Mouse (Mus musculus) hindlimb bud, embryonic 11.5 days (tissue): ENCODE results near the gene Srbd1.

Source experiments
- DNase-seq: peaks from one replicate; pipeline ENCODE4 v3.0.0-alpha.2; 2012; ENCODE audit warnings: low read depth, low spot score; ENCODE audit errors: extremely low spot score

Gene Srbd1

GRCm38 (mm10) chr17:85986181-85986580, 158.8 kb downstream of the Srbd1 start:
- DNase-seq = no peak

GRCm38 (mm10) chr17:85985131-85985530, 159.8 kb downstream of the Srbd1 start:
- no peak for DNase-seq

- no peak for DNase-seq
Measured at GRCm38 (mm10) chr17:85982271-85982670, 162.7 kb downstream of the Srbd1 start.

- no peak for DNase-seq
Measured at GRCm38 (mm10) chr17:85981869-85982268, 163.1 kb downstream of the Srbd1 start.

- DNase-seq = no peak
Measured at GRCm38 (mm10) chr17:85978876-85979275, 166.1 kb downstream of the Srbd1 start.

- no peak for DNase-seq
Measured at GRCm38 (mm10) chr17:85975077-85975476, 169.9 kb downstream of the Srbd1 start.

GRCm38 (mm10) chr17:85974591-85974990, 170.4 kb downstream of the Srbd1 start:
- no peak for DNase-seq

GRCm38 (mm10) chr17:85971120-85971519, 173.9 kb downstream of the Srbd1 start:
- DNase-seq = no peak

GRCm38 (mm10) chr17:85961653-85962052, 183.3 kb downstream of the Srbd1 start:
- no peak for DNase-seq

- DNase-seq = no peak
Measured at GRCm38 (mm10) chr17:85951771-85952170, 193.2 kb downstream of the Srbd1 start.

GRCm38 (mm10) chr17:85949919-85950505, 195.0 kb downstream of the Srbd1 start:
- no peak for DNase-seq

GRCm38 (mm10) chr17:85948911-85949909, 195.8 kb downstream of the Srbd1 start:
- DNase-seq = no peak

- no peak for DNase-seq
Measured at GRCm38 (mm10) chr17:85944726-85945125, 200.2 kb downstream of the Srbd1 start.

- DNase-seq = no peak
Measured at GRCm38 (mm10) chr17:85943994-85944640, 200.9 kb downstream of the Srbd1 start.

- no peak for DNase-seq
Measured at GRCm38 (mm10) chr17:85943551-85943981, 201.4 kb downstream of the Srbd1 start.

GRCm38 (mm10) chr17:85943071-85943470, 201.9 kb downstream of the Srbd1 start:
- DNase-seq = no peak

- no peak for DNase-seq
Measured at GRCm38 (mm10) chr17:85942123-85942522, 202.9 kb downstream of the Srbd1 start.

- DNase-seq = no peak
Measured at GRCm38 (mm10) chr17:85941141-85941738, 203.7 kb downstream of the Srbd1 start.

GRCm38 (mm10) chr17:85937131-85937530, 207.8 kb downstream of the Srbd1 start:
- no peak for DNase-seq

GRCm38 (mm10) chr17:85935268-85935667, 209.7 kb downstream of the Srbd1 start:
- DNase-seq = no peak
